Mouse (Mus musculus): Measurements from ENCODE around the gene Notch2. TPM values are rescaled to one million over a fixed set of nuclear protein-coding genes. Genes with fewer than 3 reads are reported as not detected.

Gene Notch2
- polyA plus RNA-seq, 1 experiment from 2014 or later = 18.3 TPM

DNA sequence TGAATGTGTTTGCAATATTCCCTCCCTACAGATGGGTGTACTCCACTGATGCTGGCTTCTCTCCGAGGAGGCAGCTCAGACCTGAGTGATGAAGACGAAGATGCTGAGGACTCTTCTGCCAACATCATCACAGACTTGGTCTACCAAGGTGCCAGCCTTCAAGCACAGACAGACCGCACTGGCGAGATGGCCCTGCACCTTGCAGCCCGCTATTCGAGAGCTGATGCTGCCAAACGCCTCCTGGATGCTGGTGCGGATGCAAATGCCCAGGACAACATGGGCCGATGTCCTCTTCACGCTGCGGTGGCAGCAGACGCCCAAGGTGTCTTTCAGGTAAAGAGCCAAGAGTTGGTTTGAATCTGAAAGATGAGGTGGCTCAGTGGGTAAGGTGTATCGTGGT lies 129.5 kb downstream of the Notch2 start:
- H3K4me2 ChIP-seq (replicated peaks; ENCODE audit: low read depth, low read length) = no peak overlapping the region
- no peak overlapping the region for H3K27ac ChIP-seq (ENCODE audit: low read length)
- no peaks in the 10 kb centered on the region for H3K27me3 ChIP-seq (replicated peaks; ENCODE audit: insufficient read depth, low read length)
- TF ChIP-seq CTCF (IDR thresholded peaks at IDR 0.05) = no peak
- TF ChIP-seq EP300 (IDR thresholded peaks at IDR 0.05) = no peak
- no peaks in the 10 kb centered on the region for H3K4me1 ChIP-seq (ENCODE audit: insufficient read depth, low read depth, low read length)
- no peaks in the 10 kb centered on the region for H3K9me3 ChIP-seq (ENCODE audit: low read length)
- WGBS = 93% methylated on average over 13 of the region's 13 CpGs
- peaks cover 81% of the 10 kb centered on the region for H3K36me3 ChIP-seq (ENCODE audit: insufficient read depth, low read length)
- no peak overlapping the region for H3K4me3 ChIP-seq (ENCODE audit: low read depth, low read length)
- no peak overlapping the region for H3K9ac ChIP-seq (replicated peaks; ENCODE audit: low read depth)
- ATAC-seq (no peak), DNase-seq (ENCODE audit: low spot score) (no peak)

DNA sequence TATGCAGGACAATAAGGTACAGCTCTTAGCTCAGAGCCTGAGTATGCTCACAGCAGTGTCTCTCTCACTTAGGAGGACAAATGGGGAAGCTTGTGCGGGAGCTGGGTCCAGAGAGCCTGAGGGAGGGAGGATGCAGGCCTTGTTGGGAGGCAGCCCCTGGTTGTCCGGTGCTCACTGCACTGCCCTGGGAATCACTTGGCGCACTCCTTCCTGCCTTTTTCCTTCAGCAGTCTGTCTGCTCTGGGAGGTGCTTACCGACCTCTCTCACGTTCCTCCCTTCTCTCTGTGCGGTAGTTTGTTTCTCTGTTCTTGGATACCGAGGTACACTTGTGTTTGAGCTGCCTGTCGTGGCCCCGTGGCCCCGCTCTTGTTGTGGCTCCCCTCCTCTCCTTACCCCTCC lies 131.9 kb downstream of the Notch2 start:
- H3K27ac ChIP-seq (ENCODE audit: low read length) = no peak overlapping the region
- H3K9me3 ChIP-seq (ENCODE audit: low read length) = no peaks in the 10 kb centered on the region
- no peak overlapping the region for H3K9ac ChIP-seq (replicated peaks; ENCODE audit: low read depth)
- TF ChIP-seq CTCF (IDR thresholded peaks at IDR 0.05) (no peak), EP300 (IDR thresholded peaks at IDR 0.05) (no peak)
- no peak for DNase-seq (ENCODE audit: low spot score)
- H3K36me3 ChIP-seq (ENCODE audit: insufficient read depth, low read length) = peaks cover 61% of the 10 kb centered on the region
- no peaks in the 10 kb centered on the region for H3K27me3 ChIP-seq (replicated peaks; ENCODE audit: insufficient read depth, low read length)
- H3K4me1 ChIP-seq (ENCODE audit: insufficient read depth, low read depth, low read length) = no peaks in the 10 kb centered on the region
- ATAC-seq = no peak
- no peak overlapping the region for H3K4me3 ChIP-seq (ENCODE audit: low read depth, low read length)
- H3K4me2 ChIP-seq (replicated peaks; ENCODE audit: low read depth, low read length) = no peak overlapping the region
- WGBS = 75% methylated on average over 10 of the region's 10 CpGs

- no peak overlapping the region for H3K9ac ChIP-seq (replicated peaks; ENCODE audit: low read depth)
- H3K4me3 ChIP-seq (ENCODE audit: low read depth, low read length) = no peak overlapping the region
- H3K4me2 ChIP-seq (replicated peaks; ENCODE audit: low read depth, low read length) = no peak overlapping the region
- ATAC-seq (no peak), DNase-seq (ENCODE audit: low spot score) (no peak)
- H3K36me3 ChIP-seq (ENCODE audit: insufficient read depth, low read length) = peaks cover 52% of the 10 kb centered on the region
- WGBS = 93% methylated on average over 29 of the region's 29 CpGs
- no peaks in the 10 kb centered on the region for H3K4me1 ChIP-seq (ENCODE audit: insufficient read depth, low read depth, low read length)
- no peaks in the 10 kb centered on the region for H3K9me3 ChIP-seq (ENCODE audit: low read length)
- H3K27me3 ChIP-seq (replicated peaks; ENCODE audit: insufficient read depth, low read length) = no peaks in the 10 kb centered on the region
- no peak for TF ChIP-seq CTCF (IDR thresholded peaks at IDR 0.05)
- TF ChIP-seq EP300 (IDR thresholded peaks at IDR 0.05) = no peak
- no peak overlapping the region for H3K27ac ChIP-seq (ENCODE audit: low read length)
Measured at GRCm38 (mm10) chr3:98146471-98147410, 133.4 kb downstream of the Notch2 start.

GRCm38 (mm10) chr3:98147706-98148105 lies 134.4 kb downstream of the Notch2 start:
- WGBS = 86% methylated on average over 14 of the region's 14 CpGs
- no peaks in the 10 kb centered on the region for H3K27me3 ChIP-seq (replicated peaks; ENCODE audit: insufficient read depth, low read length)

DNA sequence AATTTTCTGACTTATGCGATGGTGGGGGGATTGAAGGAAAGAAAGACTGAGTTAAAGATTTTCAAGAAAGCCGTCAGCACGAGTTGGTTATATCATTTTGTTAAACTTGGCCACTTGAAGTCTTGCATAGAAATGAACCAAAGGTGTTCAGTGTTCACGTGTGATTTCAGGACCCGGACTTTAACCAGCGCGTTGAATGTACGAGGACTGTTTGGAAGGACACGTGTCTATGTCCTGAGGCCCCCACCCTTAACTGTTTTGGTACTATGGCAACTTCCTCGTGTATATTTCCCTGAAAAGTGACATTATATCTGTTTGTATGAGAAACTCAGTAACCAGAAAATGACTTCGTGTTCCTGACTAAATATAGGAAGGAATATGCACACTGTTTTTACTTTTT lies 136.6 kb downstream of the Notch2 start:
- Histone ChIP-seq H3K9me3 (ENCODE audit: low read length) (no peaks in the 10 kb centered on the region), H3K9ac (replicated peaks; ENCODE audit: low read depth) (no peak overlapping the region), H3K27me3 (replicated peaks; ENCODE audit: insufficient read depth, low read length) (no peaks in the 10 kb centered on the region), H3K27ac (ENCODE audit: low read length) (no peak overlapping the region), H3K4me2 (replicated peaks; ENCODE audit: low read depth, low read length) (no peak overlapping the region), H3K36me3 (ENCODE audit: insufficient read depth, low read length) (peaks cover 25% of the 10 kb centered on the region), H3K4me1 (ENCODE audit: insufficient read depth, low read depth, low read length) (no peaks in the 10 kb centered on the region), H3K4me3 (ENCODE audit: low read depth, low read length) (no peak overlapping the region)
- ATAC-seq (no peak), DNase-seq (ENCODE audit: low spot score) (no peak)
- no peak for TF ChIP-seq CTCF (IDR thresholded peaks at IDR 0.05)
- no peak for TF ChIP-seq EP300 (IDR thresholded peaks at IDR 0.05)
- WGBS = 91% methylated on average over 11 of the region's 11 CpGs

More at GRCm38 (mm10) chr3:98147706-98148105, 134.4 kb downstream of the Notch2 start:
- DNase-seq (ENCODE audit: low spot score) = no peak
- Histone ChIP-seq H3K27ac (ENCODE audit: low read length) (no peak overlapping the region), H3K9ac (replicated peaks; ENCODE audit: low read depth) (no peak overlapping the region), H3K9me3 (ENCODE audit: low read length) (no peaks in the 10 kb centered on the region), H3K4me2 (replicated peaks; ENCODE audit: low read depth, low read length) (no peak overlapping the region), H3K4me3 (ENCODE audit: low read depth, low read length) (no peak overlapping the region), H3K4me1 (ENCODE audit: insufficient read depth, low read depth, low read length) (no peaks in the 10 kb centered on the region), H3K36me3 (ENCODE audit: insufficient read depth, low read length) (peaks cover 46% of the 10 kb centered on the region)
- no peak for ATAC-seq
- no peak for TF ChIP-seq EP300 (IDR thresholded peaks at IDR 0.05)
- no peak for TF ChIP-seq CTCF (IDR thresholded peaks at IDR 0.05)

- no peak overlapping the region for H3K9ac ChIP-seq (replicated peaks; ENCODE audit: low read depth)
- H3K9me3 ChIP-seq (ENCODE audit: low read length) = no peaks in the 10 kb centered on the region
- 89% methylated on average over 10 of the region's 10 CpGs for WGBS
- H3K4me3 ChIP-seq (ENCODE audit: low read depth, low read length) = no peak overlapping the region
- H3K27ac ChIP-seq (ENCODE audit: low read length) = no peak overlapping the region
- TF ChIP-seq EP300 (IDR thresholded peaks at IDR 0.05) = no peak
- TF ChIP-seq CTCF (IDR thresholded peaks at IDR 0.05) = no peak
- no peak overlapping the region for H3K4me2 ChIP-seq (replicated peaks; ENCODE audit: low read depth, low read length)
- H3K27me3 ChIP-seq (replicated peaks; ENCODE audit: insufficient read depth, low read length) = no peaks in the 10 kb centered on the region
- no peaks in the 10 kb centered on the region for H3K4me1 ChIP-seq (ENCODE audit: insufficient read depth, low read depth, low read length)
- no peak for DNase-seq (ENCODE audit: low spot score)
- ATAC-seq = no peak
- H3K36me3 ChIP-seq (ENCODE audit: insufficient read depth, low read length) = peaks cover 20% of the 10 kb centered on the region
Measured at GRCm38 (mm10) chr3:98151016-98151415, 137.7 kb downstream of the Notch2 start.

Data from lung, postnatal 0 days (tissue).